Mouse (Mus musculus) liver, embryonic 16.5 days (tissue): ENCODE results near the gene Pik3c2b. TPM values are rescaled to one million over a fixed set of nuclear protein-coding genes. Genes with fewer than 3 reads are reported as not detected.

ENCODE experiments used
- polyA plus RNA-seq: library from polyadenylated mRNA; unstranded; fragments of >200 nt; fragmentation: Nextera tagmentation; extraction: Ambion mirVana; gene quantifications from 2 replicates; pipeline ENCODE4 v1.2.1, GENCODE M21; 2015

Pik3c2b gene
- polyA plus RNA-seq, 1 experiment from 2014 or later = 1.2 TPM

Other genes with a start within 250 kb of the Pik3c2b start
- 0.05 and 0.13 TPM in 2 replicates for gene Lrrn2, start 165.4 kb upstream of the Pik3c2b start, polyA plus RNA-seq
- gene Mdm4, start 15.1 kb upstream of the Pik3c2b start, polyA plus RNA-seq = 12.7 and 13.4 TPM in 2 replicates
- gene Ppp1r15b, start 85.5 kb downstream of the Pik3c2b start, polyA plus RNA-seq = 46.1 and 48.9 TPM in 2 replicates
- 2.8 and 3.7 TPM in 2 replicates for gene Plekha6, start 118.5 kb downstream of the Pik3c2b start, polyA plus RNA-seq